Mouse (Mus musculus) hindbrain, postnatal 0 days (tissue): ENCODE measurements around the gene Krtap1-4. TPM values are rescaled to one million over a fixed set of nuclear protein-coding genes. Genes with fewer than 3 reads are reported as not detected.

Experiments used
- ATAC-seq: fragments of 200-750 bp; cut with Nextera tagmentation; 2 replicates; pipeline ENCODE4 v1.8.0; 2017; ENCODE audit warnings: mild to moderate bottlenecking, moderate TSS enrichment, moderate library complexity
- DNase-seq: peaks from one replicate; pipeline ENCODE4 v3.0.0-alpha.2; 2015; ENCODE audit warnings: low spot score
- H3K27ac ChIP-seq: fragments of 300-500 bp; sonication (generic); 2 replicates; pipeline ENCODE4 v1.5.1; 2014; ENCODE audit warnings: mild to moderate bottlenecking
- H3K27me3 ChIP-seq: fragments of 300-500 bp; sonication (generic); 2 replicates; pipeline ENCODE4 v1.6.1; 2014; ENCODE audit warnings: low read length, mixed read lengths; ENCODE audit not compliant: insufficient read depth
- H3K36me3 ChIP-seq: fragments of 300-500 bp; sonication (generic); 2 replicates; pipeline ENCODE4 v1.6.1; 2014; ENCODE audit warnings: low read length, mixed read lengths; ENCODE audit not compliant: insufficient read depth
- H3K4me1 ChIP-seq: fragments of 300-500 bp; sonication (generic); 2 replicates; pipeline ENCODE4 v1.6.1; 2014; ENCODE audit warnings: antibody characterized with exemption, low read length, mixed read lengths; ENCODE audit not compliant: insufficient read depth
- H3K4me2 ChIP-seq: fragments of 300-500 bp; sonication (generic); 2 replicates; pipeline ENCODE4 v1.6.1; 2014; ENCODE audit warnings: low read depth, mild to moderate bottlenecking, low read length, moderate library complexity, mixed read lengths
- H3K4me3 ChIP-seq: fragments of 300-500 bp; sonication (generic); 2 replicates; pipeline ENCODE4 v1.5.1; 2014; ENCODE audit warnings: low read length
- H3K9ac ChIP-seq: fragments of 300-500 bp; sonication (generic); replicated peaks from 2 replicates; pipeline ENCODE4 v1.6.1; 2014; ENCODE audit warnings: mild to moderate bottlenecking, low read length, moderate library complexity, mixed read lengths
- H3K9me3 ChIP-seq: fragments of 300-500 bp; sonication (generic); 2 replicates; pipeline ENCODE4 v1.6.1; 2016; ENCODE audit warnings: low read length, mixed read lengths
- CTCF ChIP-seq: IDR thresholded peaks from 2 replicates; pipeline ENCODE4 v1.5.1; 2016; ENCODE audit warnings: antibody characterized with exemption, control low read depth, low read depth
- WGBS: fragments of 180-500 bp; shearing (Covaris S2); extraction: QIAGEN DNeasy Blood & Tissue Kit; methylation state at CpG from one replicate; pipeline ENCODE4 v1.1.7; 2014; 5-methylcytosine and 5-hydroxymethylcytosine counted together
- polyA plus RNA-seq: library from polyadenylated mRNA; unstranded; fragments of >200 nt; fragmentation: Nextera tagmentation; extraction: Ambion mirVana; gene quantifications from 2 replicates; pipeline ENCODE4 v1.2.1, GENCODE M21; 2015
- total RNA-seq: library from RNA; depleted of rRNA; stranded (reverse); fragments of >200 nt; gene quantifications from 2 replicates; pipeline ENCODE4 v1.2.3, GENCODE M21; 2014; rRNA removed

Gene Krtap1-4
- total and polyA plus RNA-seq, 2 experiments from 2014 or later: not detected

DNA sequence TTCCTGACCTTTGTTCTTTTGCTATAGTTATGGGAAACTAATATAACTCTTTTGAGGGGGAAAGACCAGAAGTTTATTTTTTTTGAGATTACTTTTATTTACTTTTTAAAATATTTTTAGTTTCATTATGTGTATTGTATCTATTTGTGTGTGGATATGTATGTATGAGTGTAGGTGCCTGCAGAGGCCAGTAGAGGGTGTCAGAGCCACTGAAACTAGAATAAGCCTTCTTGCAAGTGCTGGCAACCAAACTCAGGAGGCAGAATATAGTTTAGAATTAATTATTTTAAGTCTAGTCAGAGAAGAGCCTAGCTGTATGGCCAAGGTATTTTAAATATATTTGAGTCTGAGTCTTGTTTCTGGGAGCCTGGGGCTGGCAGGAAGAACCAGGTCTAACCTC lies 35.6 kb downstream of the Krtap1-4 start:
- H3K4me3 ChIP-seq: no peak overlapping the region
- no peak for DNase-seq
- no peak overlapping the region for H3K4me2 ChIP-seq
- no peak overlapping the region for H3K9ac ChIP-seq
- no peaks in the 10 kb centered on the region for H3K9me3 ChIP-seq
- H3K27me3 ChIP-seq: no peaks in the 10 kb centered on the region
- H3K4me1 ChIP-seq: no peaks in the 10 kb centered on the region
- H3K36me3 ChIP-seq: no peaks in the 10 kb centered on the region
- ATAC-seq: no peak
- TF ChIP-seq CTCF: no peak
- H3K27ac ChIP-seq: no peak overlapping the region

DNA sequence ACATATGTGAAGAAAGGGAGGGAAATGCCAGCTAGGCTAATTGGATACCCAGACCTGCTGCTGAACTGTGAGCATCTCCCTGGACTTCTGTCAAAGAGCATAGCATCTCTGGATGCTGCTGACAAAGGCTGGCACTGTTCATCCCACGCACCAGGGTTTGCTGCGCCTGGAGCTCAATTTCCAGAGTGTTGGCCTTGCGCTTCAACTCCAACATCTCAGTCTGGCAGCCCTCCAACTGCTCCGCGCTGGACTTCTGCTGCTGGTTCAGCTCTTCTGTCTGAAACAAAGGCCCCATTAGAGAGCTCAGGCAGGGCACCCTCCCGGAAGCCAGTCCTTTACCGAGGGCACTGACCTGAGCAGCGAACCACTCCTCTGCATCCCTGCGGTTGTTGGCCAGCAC lies 43.7 kb downstream of the Krtap1-4 start:
- ATAC-seq: peak; percentile 61; the same call in 1 of the 2 replicates
- WGBS: 33% methylated on average over 9 of the region's 9 CpGs
- Histone ChIP-seq H3K9ac (no peak overlapping the region), H3K4me3 (no peak overlapping the region), H3K4me1 (peaks cover 4% of the 10 kb centered on the region; the same call in 1 of the 2 replicates), H3K4me2 (peak overlapping the region; percentile 39), H3K27me3 (no peaks in the 10 kb centered on the region), H3K9me3 (no peaks in the 10 kb centered on the region), H3K36me3 (no peaks in the 10 kb centered on the region), H3K27ac (no peak overlapping the region)
- TF ChIP-seq CTCF: no peak
- peak; percentile 83 for DNase-seq

Other genes with a start within 250 kb of the Krtap1-4 start
Only the 30 nearest of the 36 such genes appear.
- gene Krt28, start 208.8 kb downstream of the Krtap1-4 start, total RNA-seq: 0.05 and 0.75 TPM in 2 replicates
- gene Krt28, start 208.8 kb downstream of the Krtap1-4 start, polyA plus RNA-seq: 0.58 and 0.67 TPM in 2 replicates
- gene Krt10, start 194.3 kb downstream of the Krtap1-4 start, total RNA-seq: 1.7 and 1.9 TPM in 2 replicates
- gene Krt10, start 194.3 kb downstream of the Krtap1-4 start, polyA plus RNA-seq: 40.4 and 45.1 TPM in 2 replicates
- gene Krt12, start 161.4 kb downstream of the Krtap1-4 start, total RNA-seq: 0.68 TPM in 2 replicates
- 0.50 and 0.53 TPM in 2 replicates for gene Krt12, start 161.4 kb downstream of the Krtap1-4 start, polyA plus RNA-seq
- 0.18 TPM in 1 of 2 replicates, not detected in the other for gene Krt20, start 145.5 kb downstream of the Krtap1-4 start, total RNA-seq
- 0.11 and 0.24 TPM in 2 replicates for gene Krt20, start 145.5 kb downstream of the Krtap1-4 start, polyA plus RNA-seq
- gene Krt23, start 90.5 kb downstream of the Krtap1-4 start, total RNA-seq: not detected in 2 replicates
- gene Krt23, start 90.5 kb downstream of the Krtap1-4 start, polyA plus RNA-seq: 0.40 and 0.41 TPM in 2 replicates
- gene Krt39, start 62.3 kb downstream of the Krtap1-4 start, total RNA-seq: not detected in 2 replicates
- gene Krt39, start 62.3 kb downstream of the Krtap1-4 start, polyA plus RNA-seq: not detected in 2 replicates
- gene Krt40, start 40.5 kb downstream of the Krtap1-4 start, total RNA-seq: not detected in 2 replicates
- gene Krt40, start 40.5 kb downstream of the Krtap1-4 start, polyA plus RNA-seq: not detected in 2 replicates
- gene Krtap3-3, start 32.8 kb downstream of the Krtap1-4 start, total RNA-seq: not detected in 2 replicates
- not detected in 2 replicates for gene Krtap3-3, start 32.8 kb downstream of the Krtap1-4 start, polyA plus RNA-seq
- gene Krtap3-2, start 26.8 kb downstream of the Krtap1-4 start, total RNA-seq: not detected in 2 replicates
- gene Krtap3-2, start 26.8 kb downstream of the Krtap1-4 start, polyA plus RNA-seq: not detected in 2 replicates
- gene Gm11939, start 24.2 kb downstream of the Krtap1-4 start, total RNA-seq: not detected in 2 replicates
- gene Gm11939, start 24.2 kb downstream of the Krtap1-4 start, polyA plus RNA-seq: not detected in 2 replicates
- not detected in 2 replicates for gene Krtap3-1, start 17.0 kb downstream of the Krtap1-4 start, total RNA-seq
- gene Krtap3-1, start 17.0 kb downstream of the Krtap1-4 start, polyA plus RNA-seq: not detected in 2 replicates
- not detected in 2 replicates for gene Krtap1-5, start 2.6 kb downstream of the Krtap1-4 start, total RNA-seq
- gene Krtap1-5, start 2.6 kb downstream of the Krtap1-4 start, polyA plus RNA-seq: not detected in 2 replicates
- not detected in 2 replicates for gene Krtap1-3, start 7.7 kb upstream of the Krtap1-4 start, total RNA-seq
- not detected in 2 replicates for gene Krtap1-3, start 7.7 kb upstream of the Krtap1-4 start, polyA plus RNA-seq
- gene Krtap9-3, start 14.5 kb upstream of the Krtap1-4 start, total RNA-seq: not detected in 2 replicates
- gene Krtap9-3, start 14.5 kb upstream of the Krtap1-4 start, polyA plus RNA-seq: not detected in 2 replicates
- not detected in 2 replicates for gene Gm11938, start 19.7 kb upstream of the Krtap1-4 start, total RNA-seq
- gene Gm11938, start 19.7 kb upstream of the Krtap1-4 start, polyA plus RNA-seq: not detected in 2 replicates
- gene Gm11937, start 26.5 kb upstream of the Krtap1-4 start, total RNA-seq: not detected in 2 replicates
- not detected in 2 replicates for gene Gm11937, start 26.5 kb upstream of the Krtap1-4 start, polyA plus RNA-seq
- 2.8 TPM in 1 of 2 replicates, not detected in the other for gene Krtap2-4, start 31.2 kb upstream of the Krtap1-4 start, total RNA-seq
- gene Krtap2-4, start 31.2 kb upstream of the Krtap1-4 start, polyA plus RNA-seq: not detected in 2 replicates
- gene Gm11562, start 36.8 kb upstream of the Krtap1-4 start, total RNA-seq: not detected in 2 replicates
- gene Gm11562, start 36.8 kb upstream of the Krtap1-4 start, polyA plus RNA-seq: not detected in 2 replicates
- gene Krtap4-1, start 44.6 kb upstream of the Krtap1-4 start, total RNA-seq: not detected in 2 replicates
- not detected in 2 replicates for gene Krtap4-1, start 44.6 kb upstream of the Krtap1-4 start, polyA plus RNA-seq
- gene Krtap4-2, start 51.4 kb upstream of the Krtap1-4 start, total RNA-seq: not detected in 2 replicates
- gene Krtap4-2, start 51.4 kb upstream of the Krtap1-4 start, polyA plus RNA-seq: not detected in 2 replicates
- not detected in 2 replicates for gene Krtap4-7, start 60.4 kb upstream of the Krtap1-4 start, total RNA-seq
- gene Krtap4-7, start 60.4 kb upstream of the Krtap1-4 start, polyA plus RNA-seq: not detected in 2 replicates
- gene Gm11555, start 66.6 kb upstream of the Krtap1-4 start, total RNA-seq: not detected in 2 replicates
- not detected in 2 replicates for gene Gm11555, start 66.6 kb upstream of the Krtap1-4 start, polyA plus RNA-seq
- not detected in 2 replicates for gene Gm11563, start 75.3 kb upstream of the Krtap1-4 start, total RNA-seq
- not detected in 2 replicates for gene Gm11563, start 75.3 kb upstream of the Krtap1-4 start, polyA plus RNA-seq
- not detected in 2 replicates for gene Krtap4-6, start 82.3 kb upstream of the Krtap1-4 start, total RNA-seq
- gene Krtap4-6, start 82.3 kb upstream of the Krtap1-4 start, polyA plus RNA-seq: not detected in 2 replicates
- not detected in 2 replicates for gene Gm14190, start 107.1 kb upstream of the Krtap1-4 start, total RNA-seq
- gene Gm14190, start 107.1 kb upstream of the Krtap1-4 start, polyA plus RNA-seq: not detected in 2 replicates
- not detected in 2 replicates for gene Gm14180, start 150.6 kb upstream of the Krtap1-4 start, total RNA-seq
- gene Gm14180, start 150.6 kb upstream of the Krtap1-4 start, polyA plus RNA-seq: not detected in 2 replicates
- gene Gm11595, start 189.3 kb upstream of the Krtap1-4 start, total RNA-seq: not detected in 2 replicates
- not detected in 2 replicates for gene Gm11595, start 189.3 kb upstream of the Krtap1-4 start, polyA plus RNA-seq
- not detected in 2 replicates for gene Krtap4-8, start 197.1 kb upstream of the Krtap1-4 start, total RNA-seq
- gene Krtap4-8, start 197.1 kb upstream of the Krtap1-4 start, polyA plus RNA-seq: not detected in 2 replicates
- gene Krtap4-9, start 201.5 kb upstream of the Krtap1-4 start, total RNA-seq: not detected in 2 replicates
- not detected in 2 replicates for gene Krtap4-9, start 201.5 kb upstream of the Krtap1-4 start, polyA plus RNA-seq
- not detected in 2 replicates for gene Gm11596, start 209.8 kb upstream of the Krtap1-4 start, total RNA-seq
- gene Gm11596, start 209.8 kb upstream of the Krtap1-4 start, polyA plus RNA-seq: not detected in 2 replicates